Mouse (Mus musculus): Measurements from ENCODE around the gene Parvb. TPM values are rescaled to one million over a fixed set of nuclear protein-coding genes. Genes with fewer than 3 reads are reported as not detected.

Gene Parvb
- total and polyA plus RNA-seq, 3 experiments: 4.8 to 58.0 TPM; not detected in 1

- no peaks in the 10 kb centered on the region for H3K79me2 ChIP-seq (ENCODE audit: control insufficient read depth, insufficient read depth, low read length, poor library complexity)
- no peaks in the 10 kb centered on the region for H3K36me3 ChIP-seq (ENCODE audit: control insufficient read depth in 1 of 2, insufficient read depth in 2 of 2, low read length in 2 of 2)
- no peaks in the 10 kb centered on the region for H3K4me1 ChIP-seq (ENCODE audit: control insufficient read depth in 1 of 2, insufficient read depth in 2 of 2, low read length in 2 of 2)
These were observed 59.3 kb downstream of the Parvb start for GRCm38 (mm10) chr15:84291097-84291496.

GRCm38 (mm10) chr15:84293590-84293989, 61.7 kb downstream of the Parvb start:
- no peak for TF ChIP-seq USF1 (IDR thresholded peaks at IDR 0.05; ENCODE audit: low read depth, low read length)
- no peak for TF ChIP-seq MAX (IDR thresholded peaks at IDR 0.05; ENCODE audit: low read length)
- TF ChIP-seq MYC (IDR thresholded peaks at IDR 0.05; ENCODE audit: low read depth, low read length): no peak
- no peak for TF ChIP-seq EP300 (IDR thresholded peaks at IDR 0.05; ENCODE audit: low read depth in 1 of 2, low read length in 2 of 2)
- H3K4me3 ChIP-seq (ENCODE audit: control insufficient read depth in 1 of 2, insufficient read depth in 1 of 2, low read depth in 2 of 2, low read length in 2 of 2): no peak overlapping the region
- no peaks in the 10 kb centered on the region for H3K27me3 ChIP-seq (ENCODE audit: control insufficient read depth in 1 of 2, insufficient read depth in 2 of 2, low read length in 2 of 2)
- H3K27ac ChIP-seq (ENCODE audit: control insufficient read depth, low read depth, low read length): no peak overlapping the region
- no peak overlapping the region for H3K9ac ChIP-seq (ENCODE audit: control insufficient read depth, low read depth, low read length, poor library complexity, severe bottlenecking)
- H3K79me2 ChIP-seq (ENCODE audit: control insufficient read depth, insufficient read depth, low read length, poor library complexity): no peaks in the 10 kb centered on the region
- no peaks in the 10 kb centered on the region for H3K36me3 ChIP-seq (ENCODE audit: control insufficient read depth in 1 of 2, insufficient read depth in 2 of 2, low read length in 2 of 2)
- no peaks in the 10 kb centered on the region for H3K4me1 ChIP-seq (ENCODE audit: control insufficient read depth in 1 of 2, insufficient read depth in 2 of 2, low read length in 2 of 2)
- H3K9me3 ChIP-seq (replicated peaks; ENCODE audit: insufficient read depth, low read length): no peaks in the 10 kb centered on the region
- no peak for DNase-seq (ENCODE audit: low read depth, low spot score)

More at GRCm38 (mm10) chr15:84291097-84291496, 59.3 kb downstream of the Parvb start:
- H3K27ac ChIP-seq (ENCODE audit: control insufficient read depth, low read depth, low read length): no peak overlapping the region
- TF ChIP-seq USF2 (IDR thresholded peaks at IDR 0.05; ENCODE audit: borderline replicate concordance in 1 of 2, insufficient read depth in 1 of 2, low read depth in 1 of 2, low read length in 2 of 2): no peak
- H3K9ac ChIP-seq (ENCODE audit: control insufficient read depth, low read depth, low read length, poor library complexity, severe bottlenecking): no peak overlapping the region
- H3K4me3 ChIP-seq (ENCODE audit: control insufficient read depth in 1 of 2, insufficient read depth in 1 of 2, low read depth in 2 of 2, low read length in 2 of 2): no peak overlapping the region
- no peaks in the 10 kb centered on the region for H3K9me3 ChIP-seq (replicated peaks; ENCODE audit: insufficient read depth, low read length)
- DNase-seq (ENCODE audit: low read depth, low spot score): no peak
- no peaks in the 10 kb centered on the region for H3K27me3 ChIP-seq (ENCODE audit: control insufficient read depth in 1 of 2, insufficient read depth in 2 of 2, low read length in 2 of 2)

- TF ChIP-seq ZKSCAN1 (IDR thresholded peaks at IDR 0.05; ENCODE audit: low read depth, low read length) (no peak), POLR2AphosphoS2 (IDR thresholded peaks at IDR 0.05; ENCODE audit: low read length) (no peak), SMC3 (IDR thresholded peaks at IDR 0.05; ENCODE audit: low read depth, low read length) (no peak), MXI1 (IDR thresholded peaks at IDR 0.05; ENCODE audit: low read depth, low read length) (no peak), SIN3A (IDR thresholded peaks at IDR 0.05; ENCODE audit: low read length) (no peak), ZC3H11A (IDR thresholded peaks at IDR 0.05; ENCODE audit: low read depth, low read length) (no peak), TAL1 (IDR thresholded peaks at IDR 0.05; ENCODE audit: low read length) (no peak)
- no peak for DNase-seq (ENCODE audit: low read depth, low spot score)
- Histone ChIP-seq H3K4me3 (ENCODE audit: control insufficient read depth in 1 of 2, insufficient read depth in 1 of 2, low read depth in 2 of 2, low read length in 2 of 2) (no peak overlapping the region), H3K79me2 (ENCODE audit: control insufficient read depth, insufficient read depth, low read length, poor library complexity) (no peaks in the 10 kb centered on the region), H3K36me3 (ENCODE audit: control insufficient read depth in 1 of 2, insufficient read depth in 2 of 2, low read length in 2 of 2) (no peaks in the 10 kb centered on the region), H3K4me1 (ENCODE audit: control insufficient read depth in 1 of 2, insufficient read depth in 2 of 2, low read length in 2 of 2) (no peaks in the 10 kb centered on the region), H3K9me3 (replicated peaks; ENCODE audit: insufficient read depth, low read length) (no peaks in the 10 kb centered on the region), H3K27me3 (ENCODE audit: control insufficient read depth in 1 of 2, insufficient read depth in 2 of 2, low read length in 2 of 2) (no peaks in the 10 kb centered on the region), H3K27ac (ENCODE audit: control insufficient read depth, low read depth, low read length) (no peak overlapping the region), H3K9ac (ENCODE audit: control insufficient read depth, low read depth, low read length, poor library complexity, severe bottlenecking) (no peak overlapping the region)
These were observed 62.5 kb downstream of the Parvb start for GRCm38 (mm10) chr15:84294391-84294790.

Data from MEL (cell line).